Mouse (Mus musculus) spleen, adult 2 months (tissue): Measurements from ENCODE around the gene Fgfr2.

Experiments used
- CTCF ChIP-seq: fragments of 200-500 bp; IDR thresholded peaks from 2 replicates; pipeline ENCODE4 v1.5.1; 2011; ENCODE audit warnings: mild to moderate bottlenecking, inconsistent platforms; ENCODE audit not compliant: insufficient read depth, insufficient read length, insufficient replicate concordance; ENCODE audit errors: extremely low read depth
- POLR2A ChIP-seq: fragments of 200-500 bp; IDR thresholded peaks from 2 replicates; pipeline ENCODE4 v1.6.1; 2011; ENCODE audit warnings: low read depth, low read length, inconsistent platforms

DNA sequence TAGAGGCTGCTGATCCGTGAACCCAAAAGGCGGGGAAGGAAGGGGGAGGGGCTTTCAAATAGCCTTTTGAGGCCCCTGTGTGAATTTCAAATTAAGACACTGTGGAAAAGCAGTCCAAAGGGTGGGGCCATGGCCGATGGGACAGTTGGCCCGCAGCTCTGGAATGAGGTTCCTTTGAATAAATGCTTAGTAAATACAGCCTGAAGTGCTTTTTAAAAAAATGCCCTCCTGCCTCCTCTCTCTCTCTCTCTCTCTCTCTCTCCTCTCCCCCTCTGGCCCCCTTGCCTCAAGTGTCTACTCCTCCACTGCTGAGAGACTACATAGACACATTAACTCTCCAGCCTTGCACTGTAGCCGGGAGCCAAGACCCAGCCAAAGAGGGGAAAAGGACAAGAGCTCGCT is 2917.0 kb downstream of the Fgfr2 start:
- no peak for TF ChIP-seq POLR2A
- no peak for TF ChIP-seq CTCF
